In genomic region chr2:157967856-157968255, GRCm38 (mm10) we compare ENCODE assay signal across 34 mouse cellular contexts. TPM values are rescaled to one million over a fixed set of nuclear protein-coding genes. Genes with fewer than 3 reads are reported as not detected.
"Had no signal": no experiment of that assay in that cellular context is flagged by ENCODE, and none has a peak within 500 bp of the region (broad histone marks: within the 10 kb centered on the region; RNA-seq: fewer than 3 reads in every experiment).

No protein-coding gene starts in this region.

- H3K36me3 ChIP-seq: heart, embryonic 13.5 days; heart, embryonic 15.5 days; hindbrain, embryonic 13.5 days; hindbrain, embryonic 15.5 days; intestine, embryonic 15.5 days; kidney, embryonic 15.5 days; limb, embryonic 13.5 days; limb, embryonic 15.5 days; liver, embryonic 12.5 days had no signal

- H3K9me3 ChIP-seq: heart, embryonic 13.5 days; heart, embryonic 15.5 days; hindbrain, embryonic 13.5 days; hindbrain, embryonic 15.5 days; intestine, embryonic 15.5 days; kidney, embryonic 15.5 days; limb, embryonic 15.5 days; liver, embryonic 12.5 days had no signal

- H3K4me1 ChIP-seq: heart, embryonic 13.5 days; heart, embryonic 15.5 days; intestine, embryonic 15.5 days; kidney, embryonic 15.5 days; limb, embryonic 13.5 days; limb, embryonic 15.5 days; liver, embryonic 12.5 days had no signal

- H3K27me3 ChIP-seq: hindbrain, embryonic 13.5 days; hindbrain, embryonic 15.5 days; intestine, embryonic 15.5 days; limb, embryonic 13.5 days; limb, embryonic 15.5 days had no signal

- ATAC-seq: inflammation-experienced regulatory T-cells, adult 6 months; intestine, embryonic 15.5 days; intestine, postnatal 0 days; liver, embryonic 12.5 days had no signal

- H3K4me2 ChIP-seq: heart, embryonic 11.5 days; heart, embryonic 13.5 days; heart, embryonic 15.5 days; hindbrain, embryonic 13.5 days; hindbrain, embryonic 15.5 days; intestine, embryonic 15.5 days; kidney, embryonic 15.5 days; limb, embryonic 13.5 days; limb, embryonic 15.5 days; liver, embryonic 12.5 days had no signal

- H3K9ac ChIP-seq: heart, embryonic 13.5 days; heart, embryonic 15.5 days; hindbrain, embryonic 13.5 days; hindbrain, embryonic 15.5 days; intestine, embryonic 15.5 days; kidney, embryonic 15.5 days; limb, embryonic 13.5 days; limb, embryonic 15.5 days; liver, embryonic 12.5 days; liver, embryonic 14.5 days had no signal

- DNase-seq: gastrocnemius, postnatal 14 days; gastrocnemius, postnatal 36 days; heart, adult 11 months; heart, adult 2 months; heart, postnatal 14 days; heart, postnatal 36 days; kidney, adult 18-20 months; kidney, adult 8-10 months; kidney, postnatal 14 days; kidney, postnatal 36 days; layer of hippocampus, adult 9-11 months; layer of hippocampus, postnatal 36 days; left cerebral cortex, postnatal 4 days had no signal

- H3K27ac ChIP-seq: heart, adult 2 months; heart, embryonic 13.5 days; heart, embryonic 15.5 days; hindbrain, embryonic 13.5 days; hindbrain, embryonic 15.5 days; intestine, embryonic 15.5 days; kidney, embryonic 15.5 days; kidney, postnatal 0 days; limb, embryonic 13.5 days; limb, embryonic 15.5 days; liver, embryonic 12.5 days; liver, embryonic 14.5 days had no signal

- H3K4me3 ChIP-seq: heart, adult 2 months; heart, embryonic 13.5 days; heart, embryonic 15.5 days; hindbrain, embryonic 13.5 days; hindbrain, embryonic 15.5 days; intestine, embryonic 15.5 days; kidney, embryonic 15.5 days; limb, embryonic 13.5 days; limb, embryonic 15.5 days; liver, embryonic 12.5 days had no signal

RNA-seq across cellular contexts. Expression of gene Vstm2l, which starts 53.4 kb away (rescaled TPM):
- total RNA-seq: gastrocnemius, adult 8-10 months; gastrocnemius, postnatal 14 days; gastrocnemius, postnatal 36 days; heart, adult 2 months; heart, postnatal 14 days; hematopoietic stem cell, adult 5-6 weeks; liver, adult 2 months had no signal
- polyA plus RNA-seq: gonadal fat pad, adult 2 months; heart, embryonic 13.5 days; heart, embryonic 15.5 days; heart, postnatal 0 days; inflammation-experienced regulatory T-cells, adult 6 months; limb, embryonic 11.5 days; limb, embryonic 13.5 days; liver, adult 2 months; liver, embryonic 12.5 days; liver, embryonic 16.5 days had no signal
